Mouse (Mus musculus) thymus, adult 2 months (tissue): ENCODE results near the gene Ulk3.

Experiments
- CTCF ChIP-seq: fragments of 200-500 bp; IDR thresholded peaks from 2 replicates; pipeline ENCODE4 v1.5.1; 2012; ENCODE audit warnings: mild to moderate bottlenecking, control low read depth, low read length, moderate library complexity, borderline replicate concordance; ENCODE audit not compliant: control insufficient read depth, poor library complexity, insufficient read depth; ENCODE audit errors: extremely low read depth
- POLR2A ChIP-seq: fragments of 200-500 bp; IDR thresholded peaks from 2 replicates; pipeline ENCODE4 v1.6.1; 2012; ENCODE audit warnings: mild to moderate bottlenecking, low read length, control low read depth, moderate library complexity; ENCODE audit not compliant: control insufficient read depth, poor library complexity, insufficient read depth; ENCODE audit errors: extremely low read depth

DNA sequence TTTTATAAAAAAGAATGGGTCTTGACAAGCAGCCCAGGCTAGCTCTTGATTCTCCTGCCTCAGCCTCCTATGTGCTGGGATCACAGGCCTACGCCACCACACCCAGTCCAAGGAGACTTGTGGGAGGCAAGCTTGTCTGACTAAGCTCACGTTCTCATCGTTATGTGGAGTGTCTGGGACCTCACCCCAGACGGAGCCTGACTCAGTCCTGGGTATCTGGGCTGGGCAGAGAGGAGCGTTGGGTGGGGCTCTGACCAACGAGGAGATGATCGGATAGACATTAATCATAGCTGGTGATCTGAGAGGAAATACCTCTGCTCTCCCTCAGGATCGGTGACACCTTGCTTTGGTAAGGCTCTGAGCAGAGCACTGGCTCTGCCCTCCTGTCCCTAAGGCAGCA is 29.6 kb downstream of the Ulk3 start:
- no peak for TF ChIP-seq POLR2A
- TF ChIP-seq CTCF, result no peak
